Mouse (Mus musculus): ENCODE data around the gene Gm16381.
"Not testable (repeated sequence)": the region's sequence is repeated elsewhere in the genome, so short reads cannot be mapped to it uniquely, and the experiment has no call there.

Gm16381 gene

DNA sequence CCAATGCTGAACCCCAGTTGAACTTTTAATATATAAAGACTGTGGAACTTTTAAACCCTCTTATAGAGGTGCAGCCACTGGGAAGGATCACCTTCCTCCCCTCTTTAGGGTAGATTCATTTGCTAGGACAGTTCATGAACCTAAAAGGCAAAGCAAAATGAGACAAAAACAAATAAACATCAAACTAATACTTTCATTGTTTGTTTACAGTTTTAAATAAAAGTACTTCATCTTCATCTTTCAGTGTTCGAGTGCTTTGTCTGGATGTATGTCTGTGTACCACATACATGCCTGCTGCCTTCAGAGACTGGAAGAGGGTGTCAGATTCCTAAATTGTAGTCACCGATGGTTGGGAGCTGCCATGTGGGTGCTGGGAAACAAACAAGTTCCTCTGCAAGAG, at the start of gene Gm16381:
Gm16381 (minus strand) TSS at position 101 of the 400 bp plus-strand sequence.
- not testable (repeated sequence) for DNase-seq

DNA sequence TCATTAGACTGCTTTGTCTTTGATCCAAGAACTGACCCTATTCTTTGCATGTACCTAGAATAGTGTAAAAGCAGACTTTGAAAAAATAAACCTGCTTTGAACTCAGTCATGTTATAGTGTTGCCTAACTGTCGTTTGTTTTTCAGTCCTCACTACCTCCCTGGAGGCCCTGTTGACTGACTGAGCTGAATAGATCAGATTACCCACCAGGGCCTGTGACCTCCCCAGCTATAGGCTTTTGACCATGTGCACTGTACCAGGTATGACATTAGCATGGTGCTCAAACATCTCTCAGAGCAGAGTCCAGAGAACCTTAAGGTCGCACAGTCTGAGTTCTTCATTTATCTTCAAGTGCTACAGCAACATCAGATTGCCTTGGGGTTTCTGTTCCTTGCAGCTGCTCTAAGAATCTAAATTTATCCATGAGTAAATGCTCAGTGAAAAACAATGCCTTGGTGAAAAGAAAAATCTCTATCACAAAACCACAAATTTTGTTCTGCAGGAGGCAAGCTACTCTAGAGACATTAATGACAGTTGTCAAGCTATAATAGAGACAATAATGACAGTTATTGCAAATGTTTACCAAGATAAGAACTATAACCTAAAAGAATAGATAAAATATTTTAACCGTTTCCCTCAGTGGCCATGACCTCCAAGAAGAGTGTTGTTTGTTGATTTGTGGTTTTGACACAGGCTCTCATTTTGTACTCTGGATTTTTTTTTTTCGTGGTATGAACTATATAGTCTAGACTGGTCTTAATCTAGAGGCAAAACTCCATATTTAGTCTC, 8.7 kb upstream of the Gm16381 start:
- DNase-seq: not testable (repeated sequence)

DNA sequence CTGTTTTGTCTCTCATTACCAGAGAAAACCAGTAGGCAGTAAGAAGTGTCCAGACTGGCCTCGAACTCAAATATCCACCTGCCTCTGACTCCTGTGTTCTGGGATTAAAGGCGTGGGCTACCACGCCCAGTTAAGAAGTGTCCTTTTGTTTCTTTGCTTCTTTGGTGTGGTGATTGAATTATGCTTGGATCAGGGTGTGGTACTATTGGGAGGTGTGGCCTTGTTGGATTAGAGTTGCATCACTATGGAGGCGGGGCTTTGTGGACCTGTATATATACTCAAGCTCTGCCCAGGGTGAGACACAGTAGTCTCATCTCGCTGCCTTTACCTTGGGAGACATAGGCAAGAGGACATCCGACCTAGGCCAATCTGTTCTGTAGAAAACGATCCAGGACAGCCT, 25.9 kb downstream of the Gm16381 start, which contains the start of gene Gm4027:
Gm4027 (plus strand) TSS at position 301 of the 400 bp plus-strand sequence.
- DNase-seq: not testable (repeated sequence)

DNA sequence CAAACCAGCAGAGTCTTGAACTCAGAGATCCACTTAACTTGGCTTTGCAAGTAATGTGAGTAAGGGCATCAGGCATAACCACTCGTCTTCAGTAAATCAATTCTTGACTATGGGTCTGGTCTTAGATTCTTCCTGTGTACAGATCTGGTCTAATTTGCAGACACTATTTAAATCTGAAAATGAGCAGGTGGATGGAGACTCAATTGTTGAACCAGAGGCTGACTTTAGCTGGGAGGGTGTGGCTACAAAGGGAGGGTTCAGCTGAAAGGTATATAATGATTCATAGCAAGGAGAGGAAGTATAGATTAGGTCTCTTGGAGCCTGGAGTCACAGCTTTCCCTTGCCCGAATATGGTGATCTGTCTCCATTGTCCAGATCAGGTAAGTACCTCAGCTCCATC, 42.0 kb downstream of the Gm16381 start, which contains the start of gene Oog1:
Oog1 (plus strand) TSS at position 301 of the 400 bp plus-strand sequence.
- not testable (repeated sequence) for DNase-seq

DNA sequence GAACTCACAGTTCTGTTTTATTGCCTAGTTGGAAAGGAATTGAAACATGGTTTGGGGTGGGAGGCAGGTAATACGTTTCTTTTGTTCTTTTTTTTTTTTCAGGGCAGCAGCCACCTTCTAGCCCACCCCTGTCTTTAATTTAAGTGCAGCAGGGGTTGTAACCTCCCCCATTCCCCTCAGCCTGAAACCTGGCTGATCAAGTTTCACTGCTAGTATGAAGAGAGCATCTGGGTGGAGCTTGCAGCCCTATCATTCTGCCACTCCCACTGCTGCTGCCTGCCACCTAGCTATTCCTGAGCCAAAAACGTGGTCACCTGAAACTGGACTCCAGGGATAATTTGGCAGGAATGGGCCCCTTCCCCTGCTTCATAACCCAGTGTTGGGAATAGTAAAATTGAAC, 43.0 kb downstream of the Gm16381 start:
- not testable (repeated sequence) for DNase-seq

All from lung, postnatal 14 days (tissue).